Mouse (Mus musculus) CD4-positive naive resting alpha-beta T cell, adult 57 days (primary cell): ENCODE results near the gene Ccdc184. TPM values are rescaled to one million over a fixed set of nuclear protein-coding genes. Genes with fewer than 3 reads are reported as not detected.

ENCODE experiments used
- total RNA-seq: library from RNA; stranded (reverse); gene quantifications from one replicate; pipeline ENCODE4 v1.2.4, GENCODE M21; 2023

Gene Ccdc184
- not detected for total RNA-seq

DNA sequence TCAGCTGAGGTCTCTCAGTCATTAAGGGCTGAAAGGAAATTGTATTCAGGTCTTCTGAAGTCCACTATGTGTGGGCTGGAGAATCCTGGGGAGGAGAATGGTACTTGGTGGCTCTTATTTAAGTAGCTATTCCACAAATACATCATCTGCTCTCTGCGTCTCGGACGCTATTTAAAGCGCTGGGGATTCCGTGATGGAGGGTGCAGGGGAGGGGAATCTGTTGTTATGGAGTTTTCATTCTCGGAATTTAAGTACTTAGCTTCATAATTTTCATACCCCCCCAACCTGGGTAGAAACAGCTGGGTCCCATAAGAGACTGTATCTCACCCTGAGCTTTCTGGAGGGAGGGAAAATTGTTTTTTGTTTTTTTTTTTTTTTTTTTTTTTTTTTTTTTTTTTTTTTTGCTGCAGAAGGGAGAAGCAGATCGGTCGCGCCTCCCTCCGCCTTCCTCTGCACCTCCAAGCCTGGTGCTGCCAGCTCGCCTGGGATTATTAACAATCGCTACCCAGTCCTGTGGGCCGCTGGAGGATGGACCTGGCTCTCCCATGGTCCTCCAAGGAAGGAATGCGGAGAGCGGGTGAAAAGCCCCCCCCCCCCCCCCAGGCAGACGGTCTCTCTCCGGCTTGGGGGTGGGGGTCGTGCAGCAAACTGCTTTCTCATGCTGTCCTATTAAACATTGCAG lies at the start of gene Ccdc184:
TSS of gene Ccdc184 (plus strand) at position 196 of the 682 bp plus-strand sequence.

DNA sequence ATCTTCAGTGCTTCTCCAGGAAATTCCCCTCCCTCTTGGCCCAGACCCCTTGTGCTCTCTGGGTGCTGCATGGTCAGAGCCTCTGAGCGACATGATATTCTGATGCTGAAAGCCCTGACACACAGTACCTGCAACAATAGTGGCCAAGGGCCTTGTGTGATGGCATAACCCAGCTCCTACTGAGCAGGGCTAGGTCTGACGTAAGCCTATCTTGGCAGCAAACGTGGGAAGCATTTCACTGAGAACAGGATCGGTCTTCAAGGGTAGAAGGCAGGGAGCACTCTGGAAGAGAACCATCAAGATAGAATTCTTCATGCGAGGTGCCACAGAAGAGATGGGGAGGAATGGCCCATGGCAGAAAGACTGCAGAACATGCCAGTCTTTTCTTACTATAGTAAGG lies 1.4 kb upstream of the Ccdc184 start, which contains the start of gene Asb8:
TSS of gene Asb8 (minus strand) at position 101 of the 400 bp plus-strand sequence.

DNA sequence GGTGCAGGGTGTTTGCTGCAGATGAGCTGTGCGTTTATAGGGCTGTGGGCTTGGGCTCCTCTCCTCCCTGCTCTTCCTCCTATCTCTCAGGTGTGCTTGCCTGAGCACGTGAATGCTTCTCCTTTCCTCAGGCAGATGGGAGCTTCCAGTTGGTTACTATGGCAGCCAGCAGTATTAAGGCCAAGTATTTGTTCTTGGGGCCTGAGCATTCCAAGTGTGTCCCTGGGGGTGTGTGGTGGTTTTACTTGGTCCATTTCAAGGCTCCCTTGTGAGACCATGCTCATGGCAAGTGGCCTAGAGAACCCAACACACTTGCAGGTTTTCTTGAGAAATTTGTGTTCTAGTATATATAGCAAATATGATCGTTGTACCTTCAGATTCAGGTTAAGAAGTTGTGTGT lies 28.5 kb downstream of the Ccdc184 start, which contains the start of gene Olfr288:
TSS of gene Olfr288 (minus strand) at position 101 of the 400 bp plus-strand sequence.

Other genes with a start within 250 kb of the Ccdc184 start
- gene Tmem106c, start 203.0 kb upstream of the Ccdc184 start, total RNA-seq, result 17.4 TPM
- gene Col2a1, start 162.5 kb upstream of the Ccdc184 start, total RNA-seq, result 0.59 TPM
- gene Pfkm, start 74.6 kb upstream of the Ccdc184 start, total RNA-seq, result 14.6 TPM
- 49.2 TPM for gene Senp1, start 73.4 kb upstream of the Ccdc184 start, total RNA-seq
- 15.4 TPM for gene Asb8, start 1.5 kb upstream of the Ccdc184 start, total RNA-seq
- gene Olfr288, start 28.4 kb downstream of the Ccdc184 start, total RNA-seq, result not detected
- not detected for gene Gm44579, start 53.8 kb downstream of the Ccdc184 start, total RNA-seq
- gene Olfr287, start 53.9 kb downstream of the Ccdc184 start, total RNA-seq, result not detected
- not detected for gene Olfr286, start 67.3 kb downstream of the Ccdc184 start, total RNA-seq
- not detected for gene H1fnt, start 90.1 kb downstream of the Ccdc184 start, total RNA-seq
- gene Zfp641, start 129.0 kb downstream of the Ccdc184 start, total RNA-seq, result not detected
- not detected for gene Olfr285, start 150.2 kb downstream of the Ccdc184 start, total RNA-seq
- not detected for gene Olfr284, start 173.8 kb downstream of the Ccdc184 start, total RNA-seq
- gene Olfr283, start 213.8 kb downstream of the Ccdc184 start, total RNA-seq, result not detected